Mouse (Mus musculus): ENCODE measurements around the gene Anxa6. TPM values are rescaled to one million over a fixed set of nuclear protein-coding genes. Genes with fewer than 3 reads are reported as not detected.
"Not testable (repeated sequence)": the region's sequence is repeated elsewhere in the genome, so short reads cannot be mapped to it uniquely, and the experiment has no call there.

The Anxa6 gene
- total and polyA plus RNA-seq, 3 experiments = 47.0 to 49.4 TPM; not detected in 1

GRCm38 (mm10) chr11:54955400-54955734 lies 77.9 kb downstream of the Anxa6 start:
- Histone ChIP-seq H3K4me1 (ENCODE audit: control insufficient read depth in 1 of 2, insufficient read depth in 2 of 2, low read length in 2 of 2) (peaks cover 18 to 51% of the 10 kb centered on the region in 2 experiments), H3K79me2 (ENCODE audit: control insufficient read depth, insufficient read depth, low read length, poor library complexity) (peaks cover 14% of the 10 kb centered on the region), H3K9ac (ENCODE audit: control insufficient read depth, low read depth, low read length, poor library complexity, severe bottlenecking) (peak overlapping the region; percentile 97), H3K27ac (ENCODE audit: control insufficient read depth, low read depth, low read length) (peak overlapping the region; percentile 86), H3K4me3 (ENCODE audit: control insufficient read depth in 1 of 2, insufficient read depth in 1 of 2, low read depth in 2 of 2, low read length in 2 of 2) (peak overlapping the region; percentile 89 to 98), H3K36me3 (ENCODE audit: control insufficient read depth in 1 of 2, insufficient read depth in 2 of 2, low read length in 2 of 2) (peaks cover 0 to 31% of the 10 kb centered on the region in 2 experiments; a peak in 2 of 4 replicates)
- TF ChIP-seq ZNF384 (IDR thresholded peaks at IDR 0.05; ENCODE audit: low read depth, low read length) = peak; percentile 74
- not testable (repeated sequence) for H3K9me3 ChIP-seq (replicated peaks; ENCODE audit: insufficient read depth, low read length); H3K27me3 ChIP-seq (ENCODE audit: control insufficient read depth in 1 of 2, insufficient read depth in 2 of 2, low read length in 2 of 2); DNase-seq (ENCODE audit: low read depth, low spot score)

GRCm38 (mm10) chr11:54954716-54955115 lies 78.5 kb downstream of the Anxa6 start:
- peaks cover 0 to 27% of the 10 kb centered on the region in 2 experiments; a peak in 2 of 4 replicates for H3K36me3 ChIP-seq (ENCODE audit: control insufficient read depth in 1 of 2, insufficient read depth in 2 of 2, low read length in 2 of 2)
- TF ChIP-seq CHD1 (IDR thresholded peaks at IDR 0.05; ENCODE audit: low read depth, low read length) (no peak), RCOR1 (IDR thresholded peaks at IDR 0.05; ENCODE audit: low read depth, low read length) (no peak), CHD2 (IDR thresholded peaks at IDR 0.05; ENCODE audit: low read length) (no peak), NELFE (IDR thresholded peaks at IDR 0.05; ENCODE audit: low read depth, low read length) (no peak), TBP (IDR thresholded peaks at IDR 0.05; ENCODE audit: low read depth, low read length) (no peak), MAZ (IDR thresholded peaks at IDR 0.05; ENCODE audit: low read depth, low read length) (no peak), CTCF (IDR thresholded peaks at IDR 0.05 in 2 of 3, conservative IDR thresholded peaks at IDR 0.05 in 1 of 3; ENCODE audit: control insufficient read depth in 1 of 3, insufficient read depth in 1 of 3, low read depth in 2 of 3, low read length in 3 of 3, poor library complexity in 1 of 3, severe bottlenecking in 1 of 3) (no peak), RAD21 (IDR thresholded peaks at IDR 0.05; ENCODE audit: low read depth, low read length) (no peak), MYB (IDR thresholded peaks at IDR 0.05; ENCODE audit: low read depth, low read length) (no peak), POLR2AphosphoS5 (IDR thresholded peaks at IDR 0.05; ENCODE audit: borderline replicate concordance, low read depth, low read length) (no peak), MXI1 (IDR thresholded peaks at IDR 0.05; ENCODE audit: low read depth, low read length) (no peak), NRF1 (IDR thresholded peaks at IDR 0.05; ENCODE audit: insufficient read depth, low read depth, low read length, poor library complexity, severe bottlenecking) (no peak), MYC (IDR thresholded peaks at IDR 0.05; ENCODE audit: low read depth, low read length) (no peak)
- H3K9me3 ChIP-seq (replicated peaks; ENCODE audit: insufficient read depth, low read length) = no peaks in the 10 kb centered on the region
- H3K9ac ChIP-seq (ENCODE audit: control insufficient read depth, low read depth, low read length, poor library complexity, severe bottlenecking) = peak overlapping the region; percentile 97; the same call in 1 of the 2 replicates
- H3K27ac ChIP-seq (ENCODE audit: control insufficient read depth, low read depth, low read length) = no peak overlapping the region
- no peak for DNase-seq (ENCODE audit: low read depth, low spot score)
- no peaks in the 10 kb centered on the region for H3K27me3 ChIP-seq (ENCODE audit: control insufficient read depth in 1 of 2, insufficient read depth in 2 of 2, low read length in 2 of 2)
- H3K79me2 ChIP-seq (ENCODE audit: control insufficient read depth, insufficient read depth, low read length, poor library complexity) = peaks cover 14% of the 10 kb centered on the region
- peaks cover 17 to 45% of the 10 kb centered on the region in 2 experiments for H3K4me1 ChIP-seq (ENCODE audit: control insufficient read depth in 1 of 2, insufficient read depth in 2 of 2, low read length in 2 of 2)
- peak overlapping the region; percentile 7 to 98; a peak in 1 of 4 replicates for H3K4me3 ChIP-seq (ENCODE audit: control insufficient read depth in 1 of 2, insufficient read depth in 1 of 2, low read depth in 2 of 2, low read length in 2 of 2)

GRCm38 (mm10) chr11:54953993-54954446 lies 79.2 kb downstream of the Anxa6 start:
- TF ChIP-seq CHD1 (IDR thresholded peaks at IDR 0.05; ENCODE audit: low read depth, low read length) = no peak
- no peak for TF ChIP-seq RCOR1 (IDR thresholded peaks at IDR 0.05; ENCODE audit: low read depth, low read length)
- TF ChIP-seq ELF1 (IDR thresholded peaks at IDR 0.05; ENCODE audit: low read depth, low read length) = no peak
- TF ChIP-seq CTCF (IDR thresholded peaks at IDR 0.05 in 2 of 3, conservative IDR thresholded peaks at IDR 0.05 in 1 of 3; ENCODE audit: control insufficient read depth in 1 of 3, insufficient read depth in 1 of 3, low read depth in 2 of 3, low read length in 3 of 3, poor library complexity in 1 of 3, severe bottlenecking in 1 of 3) = no peak
- TF ChIP-seq POLR2AphosphoS2 (IDR thresholded peaks at IDR 0.05; ENCODE audit: low read length) = no peak
- TF ChIP-seq GATA1 (IDR thresholded peaks at IDR 0.05; ENCODE audit: low read depth, low read length) = no peak
- H3K36me3 ChIP-seq (ENCODE audit: control insufficient read depth in 1 of 2, insufficient read depth in 2 of 2, low read length in 2 of 2) = peaks cover 0 to 23% of the 10 kb centered on the region in 2 experiments; a peak in 2 of 4 replicates
- no peak overlapping the region for H3K4me3 ChIP-seq (ENCODE audit: control insufficient read depth in 1 of 2, insufficient read depth in 1 of 2, low read depth in 2 of 2, low read length in 2 of 2)
- no peak for DNase-seq (ENCODE audit: low read depth, low spot score)
- peaks cover 14% of the 10 kb centered on the region for H3K79me2 ChIP-seq (ENCODE audit: control insufficient read depth, insufficient read depth, low read length, poor library complexity)
- H3K27ac ChIP-seq (ENCODE audit: control insufficient read depth, low read depth, low read length) = no peak overlapping the region
- peaks cover 15 to 39% of the 10 kb centered on the region in 2 experiments for H3K4me1 ChIP-seq (ENCODE audit: control insufficient read depth in 1 of 2, insufficient read depth in 2 of 2, low read length in 2 of 2)
- H3K27me3 ChIP-seq (ENCODE audit: control insufficient read depth in 1 of 2, insufficient read depth in 2 of 2, low read length in 2 of 2) = no peaks in the 10 kb centered on the region
- H3K9me3 ChIP-seq (replicated peaks; ENCODE audit: insufficient read depth, low read length) = no peaks in the 10 kb centered on the region
- no peak overlapping the region for H3K9ac ChIP-seq (ENCODE audit: control insufficient read depth, low read depth, low read length, poor library complexity, severe bottlenecking)
